Mouse (Mus musculus): ENCODE measurements around the gene Vars. TPM values are rescaled to one million over a fixed set of nuclear protein-coding genes. Genes with fewer than 3 reads are reported as not detected.

The Vars gene
- total and polyA plus RNA-seq, 3 experiments: 90.3 to 280 (median 277) TPM

GRCm38 (mm10) chr17:35051156-35052086, 50.6 kb downstream of the Vars start:
- DNase-seq (ENCODE audit: extremely low read depth): peak; percentile 99
- H3K4me1 ChIP-seq (ENCODE audit: control insufficient read depth in 1 of 2, insufficient read depth in 2 of 2): peaks cover 9 to 30% of the 10 kb centered on the region in 2 experiments
- TF ChIP-seq TCF12 (IDR thresholded peaks at IDR 0.05; ENCODE audit: low read depth, low read length) (peak; percentile 96), PAX5 (IDR thresholded peaks at IDR 0.05; ENCODE audit: low read length) (no peak), NRF1 (IDR thresholded peaks at IDR 0.05; ENCODE audit: low read depth, low read length) (peak; percentile 41; the same call in 1 of the 2 replicates), MAZ (IDR thresholded peaks at IDR 0.05; ENCODE audit: low read depth, low read length) (peak; percentile 98), ZKSCAN1 (IDR thresholded peaks at IDR 0.05; ENCODE audit: borderline replicate concordance, low read depth, low read length) (no peak; the same call in 1 of the 2 replicates), NELFE (IDR thresholded peaks at IDR 0.05; ENCODE audit: low read depth, low read length) (peak; percentile 85), ETS1 (conservative IDR thresholded peaks at IDR 0.05; ENCODE audit: low read depth, low read length) (peak; percentile 95), ZMIZ1 (IDR thresholded peaks at IDR 0.05; ENCODE audit: low read depth, low read length) (peak; percentile 89), MEF2A (IDR thresholded peaks at IDR 0.05; ENCODE audit: borderline replicate concordance, low read depth, low read length) (peak; percentile 93), JUND (conservative IDR thresholded peaks at IDR 0.05; ENCODE audit: low read depth, low read length) (peak; percentile 99), GABPA (IDR thresholded peaks at IDR 0.05; ENCODE audit: insufficient replicate concordance, low read depth, low read length) (no peak), KAT2A (IDR thresholded peaks at IDR 0.05; ENCODE audit: insufficient replicate concordance, low read length) (peak; percentile 81; the same call in 1 of the 2 replicates), HCFC1 (IDR thresholded peaks at IDR 0.05; ENCODE audit: low read depth, low read length) (peak; percentile 78), USF1 (IDR thresholded peaks at IDR 0.05; ENCODE audit: low read depth, low read length) (no peak), EP300 (IDR thresholded peaks at IDR 0.05; ENCODE audit: low read length) (peak; percentile 97), MXI1 (IDR thresholded peaks at IDR 0.05; ENCODE audit: low read depth, low read length) (peak; percentile 82), MAX (IDR thresholded peaks at IDR 0.05; ENCODE audit: low read length) (peak; percentile 80), RCOR1 (conservative IDR thresholded peaks at IDR 0.05; ENCODE audit: low read depth, low read length) (peak; percentile 94), SIN3A (IDR thresholded peaks at IDR 0.05; ENCODE audit: low read length) (peak; percentile 98; the same call in 1 of the 2 replicates), BHLHE40 (IDR thresholded peaks at IDR 0.05; ENCODE audit: low read depth, low read length) (peak; percentile 86), RAD21 (IDR thresholded peaks at IDR 0.05; ENCODE audit: low read depth, low read length) (no peak; the same call in 1 of the 2 replicates), CHD2 (IDR thresholded peaks at IDR 0.05; ENCODE audit: low read length) (peak; percentile 96), E2F4 (IDR thresholded peaks at IDR 0.05; ENCODE audit: insufficient replicate concordance, low read depth, low read length) (0 out of 2 replicates have a peak, but pooled peaks have one; percentile 45), USF2 (conservative IDR thresholded peaks at IDR 0.05; ENCODE audit: low read depth, low read length) (no peak), ZC3H11A (IDR thresholded peaks at IDR 0.05; ENCODE audit: low read depth, low read length) (no peak), MYC (IDR thresholded peaks at IDR 0.05; ENCODE audit: low read depth, low read length) (peak; percentile 77; the same call in 1 of the 2 replicates), POLR2AphosphoS2 (IDR thresholded peaks at IDR 0.05; ENCODE audit: low read depth, low read length) (peak; percentile 87; the same call in 1 of the 2 replicates), CHD1 (IDR thresholded peaks at IDR 0.05; ENCODE audit: low read depth, low read length) (peak; percentile 87; the same call in 1 of the 2 replicates), POLR2A (IDR thresholded peaks at IDR 0.05; ENCODE audit: low read depth, low read length) (peak; percentile 83), ELF1 (IDR thresholded peaks at IDR 0.05; ENCODE audit: low read depth, low read length) (peak; percentile 84), MAFK (IDR thresholded peaks at IDR 0.05; ENCODE audit: insufficient replicate concordance, low read length) (peak; percentile 70), JUN (IDR thresholded peaks at IDR 0.05; ENCODE audit: insufficient read depth, low read depth, low read length) (peak; percentile 100), SMC3 (IDR thresholded peaks at IDR 0.05; ENCODE audit: low read depth, low read length) (peak; percentile 48; the same call in 1 of the 2 replicates), ZNF384 (IDR thresholded peaks at IDR 0.05; ENCODE audit: low read depth, low read length) (peak; percentile 59), CTCF (conservative IDR thresholded peaks at IDR 0.05 in 1 of 2, IDR thresholded peaks at IDR 0.05 in 1 of 2; ENCODE audit: low read depth in 2 of 2, low read length in 2 of 2) (no peak), TBP (conservative IDR thresholded peaks at IDR 0.05; ENCODE audit: low read depth, low read length) (peak; percentile 85), UBTF (IDR thresholded peaks at IDR 0.05; ENCODE audit: low read depth, low read length) (peak; percentile 69; the same call in 1 of the 2 replicates)

More at GRCm38 (mm10) chr17:35051156-35052086, 50.6 kb downstream of the Vars start:
- H3K9ac ChIP-seq (ENCODE audit: insufficient read depth, low read depth): peak overlapping the region; percentile 96
- H3K36me3 ChIP-seq (replicated peaks in 1 of 2; ENCODE audit: control insufficient read depth in 1 of 2, insufficient read depth in 1 of 2, low read length in 1 of 2): peaks cover 34 to 40% of the 10 kb centered on the region in 2 experiments
- H3K27me3 ChIP-seq (replicated peaks): no peaks in the 10 kb centered on the region
- dilution Hi-C loops (cut with MboI; ENCODE audit: extremely low pct_ligation_motif_present, extremely low pct_unique_long_range_greater_than_20kb, low sequenced_read_pairs) (no loop called here), in situ Hi-C loops (cut with MboI; ENCODE audit: low pct_ligation_motif_present, low pct_unique_long_range_greater_than_20kb, low sequenced_read_pairs) (no loop called here)
- H3K9me3 ChIP-seq (replicated peaks; ENCODE audit: low read length): peaks cover 7% of the 10 kb centered on the region
- H3K79me2 ChIP-seq (replicated peaks; ENCODE audit: control insufficient read depth, extremely low read depth, insufficient read depth, poor library complexity, severe bottlenecking): peaks cover 27% of the 10 kb centered on the region
- peak overlapping the region; percentile 96 for H3K27ac ChIP-seq (ENCODE audit: insufficient read depth, low read depth)
- H3K4me2 ChIP-seq (ENCODE audit: insufficient read depth, low read depth, poor library complexity, severe bottlenecking): peak overlapping the region; percentile 58
- peak overlapping the region; percentile 79 to 94 (median 86) for H3K4me3 ChIP-seq (replicated peaks in 1 of 3; ENCODE audit: low read depth in 2 of 3, low read length in 2 of 3, poor library complexity in 1 of 3)
